Mouse (Mus musculus): ENCODE results near the gene Ints6.
"Not testable (repeated sequence)": the region's sequence is repeated elsewhere in the genome, so short reads cannot be mapped to it uniquely, and the experiment has no call there.

The Ints6 gene

DNA sequence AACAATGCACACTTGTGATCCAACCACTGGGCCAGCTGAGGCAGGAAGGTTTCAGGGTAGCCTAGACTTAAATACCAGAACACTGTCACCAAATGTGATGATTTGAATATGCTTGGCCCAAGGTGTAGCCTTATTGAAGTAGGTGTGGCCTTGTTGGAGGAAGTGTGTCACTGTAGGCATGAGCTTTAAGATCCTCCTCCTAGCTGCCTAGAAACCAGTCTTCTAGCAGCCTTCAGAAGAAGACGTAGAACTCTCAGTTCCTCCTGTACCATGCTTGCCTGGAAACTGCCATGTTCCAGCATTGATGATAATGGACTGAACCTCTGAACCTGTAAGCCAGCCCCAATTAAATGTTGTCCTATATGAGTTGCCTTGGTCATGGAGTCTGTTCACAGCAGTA is 25.3 kb downstream of the Ints6 start:
- no peak for DNase-seq

DNA sequence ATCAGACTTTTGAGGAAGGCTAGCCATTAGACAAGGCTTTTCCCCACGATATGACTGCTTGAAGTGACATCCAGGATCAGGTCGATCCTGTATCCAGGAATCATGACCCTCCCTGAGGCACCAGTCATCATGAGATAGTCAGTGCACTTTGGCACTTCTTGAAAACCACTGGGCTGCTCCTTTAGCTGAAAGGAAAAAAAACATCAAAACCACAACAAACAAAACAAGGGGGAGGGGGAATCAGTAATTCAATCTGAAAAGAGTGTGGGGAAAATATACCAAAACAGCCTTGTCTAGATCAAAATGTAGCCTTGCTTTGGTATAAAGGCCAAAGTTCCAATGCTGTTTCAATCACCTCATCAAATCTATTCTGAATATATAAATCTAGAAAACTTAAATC is 27.3 kb downstream of the Ints6 start:
- DNase-seq, result no peak

DNA sequence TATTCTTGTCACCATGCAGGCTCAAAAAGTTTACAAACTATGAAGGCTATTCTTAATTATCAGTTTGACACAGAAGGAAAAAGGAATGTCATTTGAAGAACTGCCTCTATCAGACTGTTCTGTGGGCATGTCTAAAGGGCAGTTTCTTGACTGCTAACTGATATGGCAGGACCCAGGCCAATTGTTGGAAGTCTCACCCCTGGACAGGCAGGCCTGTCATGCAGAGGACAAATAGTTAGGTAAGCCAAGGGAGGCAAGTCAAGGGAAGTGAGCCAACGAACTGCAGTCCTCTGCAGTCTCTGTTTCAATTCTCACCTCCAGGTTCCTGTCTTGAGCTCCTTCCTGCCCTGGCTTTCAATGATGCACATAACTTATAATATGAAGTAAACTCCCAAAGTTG is 29.1 kb downstream of the Ints6 start:
- no peak for DNase-seq

DNA sequence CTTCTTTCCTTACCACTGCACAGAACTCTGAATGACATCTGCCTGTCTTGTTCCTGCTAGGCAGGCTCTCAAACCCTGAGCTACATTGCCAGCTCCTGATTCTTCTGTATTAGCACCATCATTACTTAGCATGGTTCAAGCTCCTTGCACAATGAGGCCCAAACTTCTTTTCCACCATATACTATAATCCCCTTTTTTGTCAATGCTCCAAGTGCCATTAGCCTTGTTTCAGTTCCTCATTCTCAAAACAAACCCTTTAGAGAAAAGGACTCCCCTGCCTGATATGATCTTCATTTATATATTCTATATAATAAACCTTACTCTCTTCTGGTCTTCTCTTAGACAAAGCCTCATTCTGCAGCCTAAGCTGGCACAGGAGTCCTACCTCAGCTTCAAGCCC is 36.4 kb downstream of the Ints6 start:
- DNase-seq, result no peak

DNA sequence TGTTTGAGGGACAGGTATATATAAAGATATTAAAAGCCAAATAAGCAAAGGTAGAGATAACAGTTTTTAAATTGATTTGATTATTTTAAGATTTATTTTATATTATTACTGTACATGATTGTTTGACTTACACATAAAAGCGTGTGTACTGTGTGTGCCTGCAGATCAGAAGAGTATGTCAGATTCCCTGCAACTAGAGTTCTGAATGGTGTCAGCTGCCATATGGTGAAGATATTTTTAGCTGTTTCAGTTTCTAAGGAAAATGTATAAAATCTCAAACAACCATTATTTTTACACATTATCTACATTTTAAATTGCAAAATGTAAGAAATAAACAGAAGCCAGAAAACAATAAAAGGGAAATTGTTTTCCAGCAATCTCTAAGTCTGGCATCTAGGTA is 39.3 kb downstream of the Ints6 start:
- DNase-seq, result no peak

DNA sequence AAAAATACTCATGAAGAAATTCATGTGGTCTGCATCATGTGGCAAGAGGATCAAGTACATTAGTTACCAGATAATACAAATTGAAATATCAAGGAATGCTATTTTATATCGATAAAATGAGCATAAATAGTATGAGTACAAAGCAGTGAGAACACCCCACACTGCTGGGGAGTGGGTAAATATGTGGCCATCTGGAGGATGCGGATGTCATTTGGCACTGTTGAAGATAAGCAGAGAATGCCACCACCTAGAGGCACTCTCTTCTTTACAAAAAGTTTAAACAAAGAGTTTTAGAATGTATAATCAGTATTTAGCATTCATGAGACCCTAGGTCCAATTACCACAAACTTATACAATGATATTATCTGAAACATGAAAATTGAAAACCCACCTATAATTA is 42.8 kb downstream of the Ints6 start:
- DNase-seq, result no peak

DNA sequence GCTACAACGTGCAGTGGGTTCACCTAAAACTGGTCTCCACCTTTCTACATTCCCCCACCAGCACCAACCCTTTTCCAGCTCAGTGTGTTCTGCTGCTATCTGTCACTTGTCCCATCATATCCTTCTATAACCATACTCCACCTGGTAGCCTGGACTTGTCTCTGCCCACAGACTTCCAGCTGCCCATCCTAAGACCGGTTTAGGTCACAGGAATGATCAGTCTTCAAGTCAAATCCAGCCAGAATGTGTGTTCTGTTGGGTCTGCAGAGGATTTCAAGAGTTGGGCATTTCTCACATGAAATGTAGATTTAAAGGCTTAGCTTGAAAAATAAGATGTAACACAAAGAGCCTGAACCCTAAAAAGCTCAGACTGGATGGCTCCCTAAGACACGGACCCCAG is 87.3 kb downstream of the Ints6 start:
- DNase-seq, result no peak

DNA sequence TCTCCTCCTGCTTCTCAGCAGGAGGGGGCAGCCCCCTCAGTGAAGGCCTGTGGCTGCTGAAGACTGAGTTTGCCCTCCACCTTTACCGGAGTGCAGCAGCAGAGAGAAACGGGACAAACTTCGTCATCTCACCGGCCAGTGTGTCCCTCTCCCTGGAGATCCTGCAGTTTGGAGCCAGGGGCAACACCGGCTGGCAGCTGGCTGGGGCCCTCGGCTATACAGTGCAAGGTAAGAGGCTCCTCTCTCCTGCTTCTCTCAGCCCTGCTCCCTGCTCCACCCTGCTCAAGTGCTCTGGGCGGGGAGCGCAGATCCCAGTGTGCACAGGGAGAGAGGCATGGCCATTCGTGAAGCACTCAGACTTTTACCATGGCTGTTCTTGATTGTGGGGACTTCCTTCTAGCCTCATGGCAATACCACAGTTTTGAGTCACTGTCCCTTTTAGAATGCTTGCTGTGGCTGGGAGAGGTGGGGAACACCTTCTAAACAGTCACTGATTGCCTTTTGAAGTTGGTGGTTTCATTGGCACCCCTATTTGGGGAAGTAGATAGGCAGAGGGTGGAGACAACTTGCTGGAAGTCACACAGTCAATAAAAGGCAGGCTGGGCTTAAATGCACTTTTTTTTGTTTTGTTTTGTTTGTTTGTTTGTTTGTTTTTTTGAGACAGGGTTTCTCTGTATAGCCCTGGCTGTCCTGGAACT is 95.8 kb downstream of the Ints6 start:
- peak; percentile 11 for DNase-seq

DNA sequence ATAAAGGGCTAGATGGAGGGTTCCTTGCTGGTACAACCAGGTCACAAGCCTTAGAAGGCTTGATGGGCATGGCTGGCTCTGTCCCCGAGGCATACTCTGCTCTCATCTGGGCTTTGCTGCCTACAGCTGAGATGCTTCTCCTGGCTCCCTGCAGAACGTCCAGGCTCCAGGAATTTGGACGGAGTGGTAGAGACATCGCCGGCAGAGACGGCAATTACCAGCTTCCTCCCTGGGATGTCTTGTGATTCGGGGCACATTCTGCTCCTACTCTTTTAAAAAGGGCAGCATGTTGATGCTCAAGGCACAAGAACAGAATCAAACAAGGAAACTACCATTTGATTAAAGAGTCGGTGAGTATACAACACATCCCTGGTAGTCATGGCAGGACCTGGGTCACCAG is 97.6 kb downstream of the Ints6 start, which contains the start of gene Serpine3:
Gene Serpine3 (plus strand): TSS at position 301 of the 400 bp plus-strand sequence.
- DNase-seq, result no peak

DNA sequence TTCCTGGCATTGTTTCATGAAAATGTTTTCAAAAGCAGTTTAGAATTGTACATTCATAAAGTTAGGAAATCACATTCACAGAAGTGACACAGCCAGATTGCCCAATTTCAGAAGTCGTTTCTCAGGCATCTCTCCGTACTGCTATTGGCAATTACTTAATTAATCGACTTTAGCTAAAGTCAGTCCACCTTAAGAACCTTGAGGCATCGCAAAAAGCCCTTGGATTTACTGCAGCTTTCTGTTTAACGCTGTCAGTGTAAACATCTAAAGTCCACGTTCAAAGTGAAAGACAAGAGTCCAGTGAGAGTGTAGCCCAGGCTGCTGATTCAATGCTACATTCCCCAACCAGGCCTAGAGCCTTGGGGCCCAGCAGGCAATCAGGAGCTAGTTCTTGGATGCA is 98.6 kb downstream of the Ints6 start:
- DNase-seq, result no peak

DNA sequence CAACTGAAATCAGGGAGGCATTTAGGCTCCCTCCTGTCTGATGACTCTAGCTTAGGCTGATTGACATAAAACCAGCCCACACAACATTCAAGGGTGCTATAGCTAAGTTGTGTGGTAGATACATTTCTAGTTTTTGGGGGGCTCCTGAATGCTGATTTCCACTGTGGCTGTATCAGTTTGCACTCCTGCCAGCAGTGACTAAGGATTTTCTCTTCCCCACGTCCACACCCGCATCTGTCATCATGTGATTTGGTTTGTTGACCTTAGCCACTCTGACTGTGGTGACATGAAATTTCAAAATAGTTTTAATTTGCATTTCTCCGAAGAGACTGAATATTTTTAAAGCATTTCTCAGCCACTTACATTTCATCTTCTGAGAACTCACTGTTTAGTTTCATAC is 103.5 kb downstream of the Ints6 start:
- no peak for DNase-seq

DNA sequence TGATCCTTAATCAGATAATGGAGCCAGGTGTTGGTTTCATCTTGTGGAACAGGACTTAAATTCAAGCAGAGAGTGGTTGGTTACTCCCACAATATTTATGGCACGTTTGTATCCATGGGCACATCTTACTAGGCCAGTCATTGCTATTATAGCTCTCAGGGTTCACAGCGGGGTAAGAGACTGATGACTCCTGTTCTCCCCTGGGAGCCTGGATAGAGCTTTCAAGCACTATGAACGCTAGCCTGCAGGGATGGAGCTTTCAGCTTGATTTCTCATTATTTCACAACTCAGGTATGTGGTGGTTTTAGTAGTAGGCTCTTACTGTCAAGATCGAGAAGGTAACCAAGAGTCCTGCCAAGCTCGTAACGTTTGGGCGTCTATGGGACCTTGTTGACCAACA is 105.0 kb downstream of the Ints6 start:
- no peak for DNase-seq

DNA sequence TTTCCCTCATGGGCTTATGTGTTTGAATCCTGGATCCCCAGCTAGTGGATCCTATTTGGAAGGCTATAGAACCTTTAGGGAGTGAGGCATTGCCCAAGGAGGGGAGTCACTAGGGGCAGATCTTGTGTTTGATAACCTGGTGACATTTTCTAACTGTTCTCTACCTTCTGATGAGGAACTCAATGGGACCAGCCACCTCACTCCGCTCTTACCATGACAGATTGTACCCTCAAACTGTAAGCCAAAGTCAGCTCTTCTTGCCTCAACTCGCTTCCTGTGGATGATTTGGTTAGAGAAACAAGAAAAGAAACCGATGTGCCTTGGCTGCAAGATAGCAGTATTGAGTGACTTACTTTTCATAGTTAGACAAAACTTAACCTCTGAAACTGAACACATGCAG is 109.2 kb downstream of the Ints6 start:
- DNase-seq, result no peak

DNA sequence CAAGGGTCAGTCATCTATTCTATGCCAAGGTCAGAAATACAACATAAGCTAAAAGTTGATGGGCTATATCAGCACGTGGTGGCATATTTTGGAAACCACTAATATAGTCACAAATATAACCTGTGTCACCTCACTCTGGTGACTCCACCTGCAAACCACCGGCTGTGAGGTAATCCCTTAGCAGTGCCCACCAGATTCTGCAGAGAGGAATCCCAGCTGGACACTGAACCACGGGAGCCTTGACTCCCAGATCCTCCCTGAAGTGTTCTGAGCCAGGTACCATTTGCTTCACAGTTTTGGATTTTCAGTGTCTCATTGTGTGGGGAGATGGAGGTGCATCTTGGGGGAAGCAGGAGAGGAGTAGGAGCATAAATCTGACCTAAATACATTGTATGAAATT is 110.6 kb downstream of the Ints6 start:
- DNase-seq, result no peak

DNA sequence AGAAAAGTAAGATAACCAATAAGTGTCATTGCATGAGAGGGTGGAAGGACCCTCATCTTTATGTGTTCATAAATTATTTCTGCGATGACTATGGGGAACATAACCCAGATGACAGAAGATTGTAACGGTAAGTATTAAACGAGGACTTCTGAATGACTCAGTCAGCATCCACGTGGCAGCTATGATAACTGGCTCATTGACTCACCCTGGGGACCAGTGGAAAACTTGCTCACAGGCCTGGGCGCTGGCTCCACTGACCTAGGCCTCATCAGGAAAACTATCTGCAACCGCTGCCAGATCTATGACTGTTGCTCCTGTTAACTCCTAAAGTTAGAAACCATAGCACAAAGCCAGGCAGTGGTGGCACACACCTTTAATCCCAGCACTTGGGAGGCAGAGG is 112.6 kb downstream of the Ints6 start:
- DNase-seq, result no peak

DNA sequence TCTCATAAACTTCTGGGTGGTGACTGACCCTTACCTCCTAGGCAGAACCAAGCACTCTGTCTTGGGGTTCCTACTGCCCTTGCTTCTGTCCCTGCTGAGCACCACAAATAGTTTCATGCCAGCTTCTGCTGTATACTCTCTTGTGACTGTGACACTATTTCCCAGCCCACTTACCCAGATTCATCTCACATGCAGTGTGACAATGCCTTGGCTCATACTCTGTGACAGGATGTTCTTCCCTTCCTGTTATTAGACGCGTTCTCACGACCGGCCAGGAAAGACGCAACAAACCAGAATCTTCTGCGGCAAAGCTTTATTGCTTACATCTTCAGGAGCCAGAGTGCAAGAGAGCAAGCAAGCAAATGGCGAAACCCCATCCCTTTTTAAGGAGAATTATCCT is 118.6 kb downstream of the Ints6 start:
- DNase-seq, result not testable (repeated sequence)

DNA sequence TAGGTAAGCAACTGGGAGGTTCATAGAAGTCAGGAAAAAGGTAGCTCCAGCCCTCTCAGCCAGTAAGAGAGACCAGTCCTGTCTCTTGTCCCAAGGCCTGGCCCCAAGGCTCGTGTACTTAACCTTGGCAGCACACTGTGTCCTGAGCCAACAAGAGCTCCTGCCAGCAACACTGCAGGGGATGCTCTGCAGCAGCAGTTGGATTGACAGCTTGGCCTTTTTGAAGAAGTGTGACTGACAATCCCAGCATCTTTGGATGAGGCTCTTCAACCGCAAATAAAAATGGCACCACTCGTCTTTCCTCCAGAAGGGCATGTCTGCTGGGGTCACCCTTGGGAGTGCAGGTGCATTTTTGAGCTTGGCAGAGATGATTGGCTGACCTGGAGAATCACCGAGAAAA is 120.6 kb downstream of the Ints6 start:
- no peak for DNase-seq

DNA sequence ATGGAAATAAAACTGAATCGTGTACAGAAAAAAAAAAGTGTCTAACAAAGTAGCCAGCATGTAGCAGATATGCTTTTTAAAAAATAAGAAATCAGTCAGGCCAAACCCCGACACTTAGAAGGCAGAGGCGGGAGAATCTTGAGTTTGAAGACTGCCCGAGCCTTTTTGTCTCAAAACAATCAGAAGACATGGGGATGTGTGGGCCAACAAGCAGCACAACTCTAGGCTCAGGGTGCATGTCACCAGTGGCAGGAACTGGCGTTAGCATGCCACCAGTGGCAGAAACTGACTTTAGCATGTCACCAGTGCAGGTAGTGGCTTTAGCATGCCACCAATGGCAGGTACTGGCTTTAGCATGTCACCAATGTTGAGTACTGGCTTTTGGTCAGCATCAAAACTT is 121.4 kb downstream of the Ints6 start:
- no peak for DNase-seq

DNA sequence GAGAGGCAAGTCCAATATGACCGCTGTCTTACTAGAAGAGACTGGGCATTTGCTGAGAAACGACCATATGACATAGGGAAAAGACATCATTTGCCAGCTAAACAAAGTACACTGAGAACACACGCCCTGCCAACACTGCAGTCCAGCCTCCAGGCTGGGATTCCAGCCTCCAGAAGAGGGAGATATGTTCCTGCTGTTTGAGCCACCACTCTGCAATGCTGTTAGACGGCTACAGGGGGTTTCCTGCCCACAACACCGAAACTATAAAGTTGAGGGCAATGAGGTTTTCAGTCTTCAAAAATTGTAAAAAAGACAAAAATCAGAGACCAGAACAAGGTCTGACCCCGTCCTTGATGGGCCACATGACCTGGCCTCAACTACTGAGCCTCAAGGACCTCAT is 121.9 kb downstream of the Ints6 start:
- DNase-seq, result peak; percentile 21

DNA sequence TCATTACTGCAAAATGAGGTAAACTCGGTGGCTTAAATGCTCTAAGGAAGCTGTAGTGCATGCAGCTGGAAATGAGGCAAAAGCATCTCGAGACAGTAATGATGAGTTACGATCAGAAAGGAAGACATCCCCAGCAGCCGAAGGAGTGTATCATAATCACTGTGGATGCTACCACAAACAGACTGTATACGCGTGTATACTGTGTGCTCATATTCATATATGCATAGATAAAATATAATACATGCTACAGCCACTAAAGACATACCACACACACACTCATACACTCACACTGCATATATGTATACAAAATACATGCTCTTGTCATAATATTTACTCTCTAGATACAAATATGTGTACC is 122.6 kb downstream of the Ints6 start:
- no peak for DNase-seq

DNA sequence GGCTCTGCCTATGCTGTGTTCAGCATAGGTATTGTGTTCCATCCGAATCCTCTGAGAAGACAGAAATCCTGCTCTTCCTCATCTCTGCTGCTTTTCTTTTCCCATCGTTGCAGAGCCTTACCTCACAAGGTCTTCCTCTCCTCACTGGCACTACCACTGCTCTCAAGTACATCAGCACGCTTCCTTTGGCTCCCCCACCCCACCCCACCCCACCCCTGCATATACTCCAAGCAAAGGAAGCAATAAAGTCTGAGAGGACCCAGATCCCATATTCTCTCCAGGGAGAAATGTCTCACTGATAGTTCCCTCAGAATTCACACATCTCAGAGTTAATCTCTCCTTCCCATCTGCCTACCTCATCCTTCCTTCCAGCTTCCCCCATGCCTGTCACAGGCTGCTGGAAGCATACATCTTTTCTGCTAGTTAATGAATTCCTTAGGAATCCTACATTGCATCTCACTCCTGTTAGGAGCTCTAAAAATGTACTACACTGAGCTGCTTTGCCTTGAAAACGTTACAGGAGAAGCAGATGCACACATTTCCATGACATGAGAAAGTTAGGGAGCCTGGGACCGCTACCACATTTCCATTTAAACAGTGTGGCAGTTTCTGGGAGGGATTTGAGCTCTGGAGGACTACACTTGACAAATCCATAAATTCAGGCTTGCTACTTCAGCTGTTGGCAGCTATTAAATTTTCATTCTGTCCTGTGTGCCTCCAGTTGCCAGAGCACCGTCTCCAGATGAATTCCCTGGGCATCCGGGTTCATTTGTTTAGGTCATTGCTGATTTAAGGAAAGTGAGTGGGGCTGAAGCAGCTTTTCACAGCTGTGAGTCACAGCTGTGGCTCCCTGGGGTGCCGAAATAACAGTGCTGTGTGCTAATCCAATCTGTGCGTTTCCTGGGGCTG is 123.3 kb downstream of the Ints6 start:
- no peak for DNase-seq

DNA sequence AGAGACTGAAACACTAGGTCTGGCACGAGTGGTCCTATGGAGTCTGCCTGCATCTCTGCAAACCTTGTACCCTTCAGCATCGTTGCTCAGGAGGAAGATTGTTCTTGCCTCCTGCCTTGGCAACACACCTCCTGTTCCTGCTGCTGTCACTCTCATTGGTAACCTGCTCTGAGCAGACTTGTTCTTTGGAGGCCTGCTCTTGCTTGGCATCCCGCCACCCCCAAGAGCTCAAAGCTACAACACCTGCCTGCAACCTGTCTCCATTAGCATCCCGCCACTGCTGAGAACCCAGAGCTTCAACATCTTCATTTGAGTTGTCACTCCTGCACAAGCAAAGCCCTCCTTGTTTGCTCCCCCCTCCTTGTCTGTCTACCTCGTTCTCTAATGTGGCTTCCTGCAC is 133.0 kb downstream of the Ints6 start:
- DNase-seq, result no peak
